Mouse (Mus musculus): ENCODE results near the gene Gtf2h1.

GRCm38 (mm10) chr7:46838891-46839302 is 43.0 kb downstream of the Gtf2h1 start:
- TF ChIP-seq CTCF (IDR thresholded peaks at IDR 0.05; ENCODE audit: extremely low read depth, insufficient read depth, insufficient read length, insufficient replicate concordance) (no peak), POLR2A (IDR thresholded peaks at IDR 0.05; ENCODE audit: low read depth, low read length) (no peak)
